Mouse (Mus musculus): ENCODE results near the gene Tpd52l1.
"Not testable (repeated sequence)": the region's sequence is repeated elsewhere in the genome, so short reads cannot be mapped to it uniquely, and the experiment has no call there.

The Tpd52l1 gene

DNA sequence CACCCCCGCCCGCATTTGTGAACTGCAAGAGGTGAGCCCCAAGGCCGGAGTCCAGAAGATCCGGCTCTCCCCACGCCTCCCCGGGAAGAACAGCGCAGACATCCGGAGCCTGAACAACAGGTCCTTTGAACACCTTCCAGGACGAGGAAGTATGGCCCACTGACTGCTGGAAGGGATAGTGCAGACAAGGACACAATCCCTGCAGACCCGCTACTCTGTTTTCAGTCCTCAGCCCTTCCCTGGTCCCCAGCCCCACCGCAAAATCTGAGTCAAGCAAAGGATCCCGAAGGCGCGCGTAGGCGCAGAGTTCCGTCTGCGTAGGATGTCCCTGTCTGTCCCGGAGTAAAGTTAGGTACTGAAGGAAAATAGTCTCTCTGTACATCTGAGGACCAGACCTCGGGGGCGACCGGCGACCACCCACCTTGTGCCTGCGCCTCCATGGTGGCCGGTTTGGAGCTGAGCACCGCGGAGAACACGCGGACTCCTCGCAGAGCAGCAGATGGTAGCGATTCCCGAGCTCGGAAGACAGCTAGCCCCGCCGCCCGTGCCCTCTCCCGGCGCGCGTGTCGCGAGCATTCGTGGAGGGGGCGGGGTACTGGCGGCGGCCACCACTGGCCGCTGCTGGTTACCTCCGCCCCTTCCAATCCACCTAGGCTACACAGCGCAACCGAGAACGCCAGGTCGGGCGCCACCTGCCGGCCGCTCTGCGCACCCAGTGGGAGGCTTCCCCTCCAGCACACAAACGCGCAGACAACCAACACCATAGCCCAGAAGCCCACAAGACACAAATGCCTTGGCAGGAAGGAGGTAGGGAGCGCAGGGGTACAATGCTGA lies at the start of gene Tpd52l1:
TSS of gene Tpd52l1 (minus strand) at position 668 of the 834 bp plus-strand sequence.
- in situ Hi-C loops (cut with MboI, MseI), result loop anchor here (10.0 kb wide), 1 partner anchor 621 kb away; no protein-coding TSS in a partner anchor

DNA sequence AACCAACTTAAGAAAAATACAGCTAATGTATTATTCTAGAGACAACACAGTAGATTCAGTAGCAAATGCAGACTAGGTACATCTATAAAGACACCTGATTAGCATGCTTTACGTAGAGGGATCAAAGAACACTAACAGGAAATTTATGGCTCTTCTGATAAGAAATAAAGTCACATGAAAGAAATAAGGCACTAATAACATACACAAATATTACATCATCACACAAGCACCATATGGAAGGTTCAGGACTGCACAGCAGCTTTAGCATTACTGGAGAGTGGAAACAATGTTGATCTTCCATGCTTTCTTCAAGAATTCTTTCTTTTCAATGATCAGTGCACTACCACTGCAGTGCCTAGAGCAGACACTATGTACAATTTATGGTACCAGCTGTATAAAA lies 48.5 kb upstream of the Tpd52l1 start:
- in situ Hi-C loops (cut with MboI, MseI), result no loop called here

DNA sequence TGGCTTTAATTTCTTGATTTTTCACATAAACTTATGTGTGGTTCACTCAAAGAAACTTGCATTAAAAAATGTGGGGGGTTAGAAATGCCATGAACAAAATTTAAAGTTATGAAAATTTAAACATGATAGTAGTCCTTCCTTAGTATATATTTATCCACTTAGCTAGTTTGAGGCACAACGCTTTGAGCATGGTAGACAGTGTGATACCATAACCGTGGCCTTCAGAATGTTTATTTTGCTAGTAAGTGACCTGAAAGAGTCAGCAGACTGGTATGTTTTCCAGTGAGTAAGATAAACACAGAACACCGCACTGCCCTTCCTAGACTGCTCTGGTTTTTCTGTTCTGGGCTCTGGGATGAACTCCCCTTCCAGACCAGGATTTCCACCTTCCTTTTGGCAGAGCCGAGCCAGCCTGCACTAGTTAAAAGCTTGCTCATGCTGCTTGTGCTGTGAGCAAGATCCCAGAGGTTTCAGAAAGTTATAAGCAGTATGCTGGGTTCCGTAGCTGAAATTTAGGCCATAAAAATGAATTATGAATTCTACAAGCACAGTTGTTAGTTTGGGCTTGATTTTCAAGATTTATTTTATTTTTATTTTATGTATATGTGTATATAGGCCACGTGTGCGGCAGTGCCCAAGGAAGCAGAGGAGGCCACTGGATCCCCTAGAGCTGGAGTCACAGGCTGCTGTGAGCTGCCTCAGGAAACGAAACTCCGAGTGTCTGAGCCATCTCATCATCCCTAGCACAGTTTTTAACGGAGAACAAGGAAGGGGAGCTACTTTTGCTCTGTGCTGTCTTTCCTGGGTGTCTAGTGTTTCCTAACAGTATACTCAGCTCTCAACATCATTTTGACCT lies 21.5 kb upstream of the Tpd52l1 start:
- in situ Hi-C loops (cut with MboI, MseI), result no loop called here

DNA sequence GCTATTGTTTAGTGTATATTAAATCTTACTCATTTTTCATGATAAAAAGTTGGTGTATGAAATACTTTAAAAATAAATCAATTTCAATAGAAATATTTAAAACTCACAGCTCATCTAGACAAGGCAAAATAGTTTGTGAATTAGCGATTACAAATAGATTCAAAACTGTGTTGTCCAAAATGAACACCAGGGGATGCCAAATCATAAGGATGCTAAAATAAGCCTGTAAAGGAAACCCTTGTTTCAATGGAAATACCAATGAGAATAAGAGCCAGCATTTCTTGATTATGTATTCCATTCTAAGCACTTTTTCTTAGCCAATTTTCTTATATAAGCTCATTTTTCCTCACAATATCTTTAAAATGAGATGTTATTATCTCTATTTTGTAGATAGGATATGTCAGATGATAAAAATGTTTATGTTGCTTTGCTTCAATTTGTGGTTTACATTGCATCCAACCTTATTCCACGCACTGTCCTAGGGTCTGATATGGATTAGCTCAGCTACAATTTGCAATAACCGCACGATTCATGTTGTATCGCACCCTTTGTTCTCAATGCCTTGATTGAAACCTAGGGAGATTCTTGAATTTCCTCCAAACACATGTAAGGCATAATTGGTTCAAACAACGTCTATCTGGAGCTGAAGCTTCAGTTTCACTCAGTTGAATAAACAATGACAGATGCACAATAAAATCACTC lies 20.2 kb upstream of the Tpd52l1 start:
- in situ Hi-C loops (cut with MboI, MseI), result no loop called here

DNA sequence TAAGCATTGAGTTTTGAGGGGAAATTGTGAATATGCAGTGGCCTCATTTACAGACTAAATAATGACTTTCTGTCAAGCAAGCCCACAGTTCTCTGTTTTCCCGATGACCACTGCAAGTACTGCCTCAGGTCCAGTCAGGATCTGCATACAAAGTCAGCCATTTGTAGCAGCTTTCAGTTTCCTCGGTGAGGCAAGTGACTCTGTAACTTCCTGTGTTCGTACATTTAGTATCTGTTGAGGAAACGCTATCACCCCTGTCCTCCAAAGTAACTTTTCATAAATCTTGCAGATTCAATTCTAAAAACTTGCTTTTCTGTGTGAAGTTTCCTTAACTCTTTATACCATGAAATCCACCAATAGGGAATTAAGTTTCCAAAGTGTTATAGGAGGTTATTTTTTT lies 19.7 kb upstream of the Tpd52l1 start:
- in situ Hi-C loops (cut with MboI, MseI), result no loop called here

DNA sequence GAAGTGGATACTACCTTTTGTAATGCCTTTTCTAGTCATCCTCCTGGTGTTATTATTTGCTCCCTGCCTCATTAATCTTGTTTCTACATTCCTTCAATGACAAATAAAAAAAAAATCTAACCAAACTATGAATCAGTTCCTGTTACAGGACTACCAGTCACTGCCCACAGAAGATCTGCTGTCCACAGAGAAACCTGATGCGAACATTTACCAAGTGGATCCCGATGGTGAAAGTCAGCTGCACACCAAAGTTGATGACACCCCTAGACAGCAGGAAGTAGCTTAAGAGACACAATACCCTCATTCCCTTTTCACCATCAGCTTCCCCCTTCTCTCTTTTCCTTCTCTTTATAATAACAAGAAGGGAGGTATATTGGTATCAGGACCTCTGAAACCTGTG lies 17.3 kb upstream of the Tpd52l1 start:
- in situ Hi-C loops (cut with MboI, MseI), result no loop called here

DNA sequence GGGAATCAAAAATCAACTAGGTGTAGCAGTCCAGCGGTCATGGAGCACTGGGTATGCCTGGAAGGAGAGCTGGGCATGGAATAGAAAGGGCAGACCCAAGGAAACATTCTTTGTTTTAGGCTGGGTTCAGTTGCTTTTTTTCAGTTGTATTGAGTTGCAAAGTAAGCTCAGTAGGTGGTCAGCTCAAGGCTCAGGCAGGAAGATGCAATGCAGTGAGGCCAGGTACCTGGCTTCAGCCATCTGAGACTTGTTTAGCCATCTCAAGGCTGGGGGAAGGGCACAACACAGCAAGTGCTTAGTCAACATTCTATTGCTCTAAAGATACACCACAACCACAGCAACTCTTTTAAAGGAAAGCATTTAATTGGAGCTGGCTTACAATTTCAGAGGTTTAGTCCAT lies 11.0 kb upstream of the Tpd52l1 start:
- in situ Hi-C loops (cut with MboI, MseI), result no loop called here

DNA sequence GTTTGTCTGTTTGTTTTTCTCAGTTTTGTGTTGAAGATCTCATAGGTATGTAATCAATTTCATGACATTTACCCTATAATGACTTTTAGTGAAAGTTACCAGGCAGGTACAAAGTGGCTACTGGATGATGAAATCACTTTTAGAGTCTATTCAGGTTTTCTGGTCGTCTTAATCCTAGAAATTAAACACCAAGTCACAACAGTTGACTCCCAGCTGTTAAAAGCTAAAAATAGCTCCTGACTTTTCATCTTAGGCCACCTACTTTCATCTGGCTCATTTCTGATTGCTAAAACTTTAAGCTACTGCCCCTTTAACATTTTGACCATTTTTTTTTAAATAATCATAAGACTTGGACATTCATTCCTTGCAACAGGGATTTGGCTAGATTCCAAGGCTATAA lies 1.3 kb upstream of the Tpd52l1 start:
- in situ Hi-C loops (cut with MboI, MseI), result loop anchor here (10.0 kb wide), 1 partner anchor 622 kb away; no protein-coding TSS in a partner anchor

DNA sequence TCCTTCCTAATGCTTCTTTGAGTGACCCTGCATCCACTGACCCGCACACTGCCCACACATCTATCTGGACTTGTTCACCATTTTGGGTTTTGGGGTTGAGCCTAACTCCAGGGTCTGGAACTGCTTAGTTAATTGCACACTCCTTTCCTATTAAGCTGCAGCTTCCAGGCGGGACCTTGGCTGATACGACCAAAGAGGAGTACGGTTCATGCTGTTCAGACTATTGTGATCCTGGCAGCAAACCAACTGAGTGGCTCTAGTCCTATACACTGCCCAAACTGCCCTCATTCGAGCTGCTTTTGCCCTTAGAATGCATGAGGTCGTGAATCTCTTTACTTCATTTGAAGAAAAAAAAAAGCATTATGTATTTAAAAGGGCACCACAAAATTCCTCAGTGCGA lies 1.6 kb downstream of the Tpd52l1 start:
- in situ Hi-C loops (cut with MboI, MseI), result loop anchor here (10.0 kb wide), 1 partner anchor 619 kb away; no protein-coding TSS in a partner anchor

DNA sequence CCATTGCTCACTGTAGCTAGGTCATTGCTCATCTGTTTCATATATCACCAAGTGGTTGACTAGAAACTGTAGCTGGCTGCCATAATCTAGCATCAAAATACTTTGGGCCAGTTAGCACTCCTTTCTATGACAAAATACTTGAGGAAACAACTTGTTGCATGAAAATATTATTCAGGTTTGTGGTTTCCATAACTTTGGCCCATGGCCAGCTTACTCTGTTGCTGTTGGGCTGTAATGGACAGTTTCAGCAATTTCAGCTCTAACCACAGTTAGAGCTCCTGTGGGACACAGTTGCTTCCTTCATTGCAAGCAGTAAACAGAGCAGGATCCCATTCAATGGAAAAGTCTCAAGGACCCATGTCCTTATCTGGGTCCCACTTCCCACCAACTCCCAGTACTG lies 4.3 kb downstream of the Tpd52l1 start:
- in situ Hi-C loops (cut with MboI, MseI), result loop anchor here (10.0 kb wide), 1 partner anchor 617 kb away; no protein-coding TSS in a partner anchor

DNA sequence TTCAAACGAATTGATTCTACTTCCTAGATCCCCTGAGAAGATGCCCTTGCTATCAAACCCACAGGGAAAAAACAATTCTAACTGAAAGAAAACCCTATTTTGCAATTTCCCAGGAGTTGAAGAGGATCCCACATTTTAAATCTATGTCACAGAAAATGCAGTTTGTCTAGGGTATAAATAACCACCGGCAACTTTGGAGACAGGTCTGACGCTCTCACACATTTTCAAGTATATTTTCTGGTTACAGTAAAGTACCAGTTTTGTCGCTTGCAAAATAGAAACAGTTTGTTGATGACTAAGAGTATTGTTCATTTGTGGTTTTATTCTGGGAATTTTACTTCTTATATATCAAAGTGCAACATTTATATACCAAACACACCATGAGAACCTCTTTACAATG lies 9.7 kb downstream of the Tpd52l1 start:
- in situ Hi-C loops (cut with MboI, MseI), result no loop called here

DNA sequence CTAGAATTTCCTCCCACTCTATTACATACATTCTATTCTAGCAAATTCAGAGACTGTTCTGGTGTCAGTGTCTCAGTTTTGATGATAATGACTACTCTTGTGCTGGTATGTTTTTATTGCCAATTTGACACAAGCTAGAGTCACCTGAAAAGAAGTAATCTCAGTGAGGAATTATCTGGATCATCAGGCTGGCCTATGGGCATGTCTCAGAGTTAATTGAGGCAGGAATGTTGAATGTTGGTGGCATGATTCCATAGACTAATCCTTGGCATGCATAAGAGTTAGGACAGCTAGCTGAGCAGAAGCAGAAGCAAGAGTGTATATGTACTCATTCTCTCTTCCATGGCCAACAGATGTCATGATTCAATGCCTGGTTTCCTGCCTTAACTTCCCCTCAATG lies 27.8 kb downstream of the Tpd52l1 start:
- in situ Hi-C loops (cut with MboI, MseI), result no loop called here

DNA sequence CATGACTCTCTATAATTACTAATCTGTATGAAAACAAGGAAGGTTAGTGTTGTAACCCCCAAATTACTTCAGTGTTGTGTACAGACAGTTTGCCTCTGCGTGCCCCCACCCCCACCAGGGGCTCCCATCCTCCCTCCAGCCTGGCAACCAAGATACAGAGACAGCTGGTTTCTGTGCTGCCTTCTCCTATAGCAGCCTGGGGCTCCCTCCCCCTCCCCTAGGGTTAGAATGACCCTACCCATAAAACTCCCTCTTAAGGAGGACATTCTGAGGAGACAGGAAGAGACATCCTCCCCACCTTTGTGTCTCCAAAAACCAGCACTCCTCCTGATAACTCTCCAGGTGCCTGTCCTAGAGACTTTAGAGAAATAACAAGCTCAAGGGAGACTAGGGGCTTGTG lies 52.8 kb downstream of the Tpd52l1 start:
- in situ Hi-C loops (cut with MboI, MseI), result no loop called here

DNA sequence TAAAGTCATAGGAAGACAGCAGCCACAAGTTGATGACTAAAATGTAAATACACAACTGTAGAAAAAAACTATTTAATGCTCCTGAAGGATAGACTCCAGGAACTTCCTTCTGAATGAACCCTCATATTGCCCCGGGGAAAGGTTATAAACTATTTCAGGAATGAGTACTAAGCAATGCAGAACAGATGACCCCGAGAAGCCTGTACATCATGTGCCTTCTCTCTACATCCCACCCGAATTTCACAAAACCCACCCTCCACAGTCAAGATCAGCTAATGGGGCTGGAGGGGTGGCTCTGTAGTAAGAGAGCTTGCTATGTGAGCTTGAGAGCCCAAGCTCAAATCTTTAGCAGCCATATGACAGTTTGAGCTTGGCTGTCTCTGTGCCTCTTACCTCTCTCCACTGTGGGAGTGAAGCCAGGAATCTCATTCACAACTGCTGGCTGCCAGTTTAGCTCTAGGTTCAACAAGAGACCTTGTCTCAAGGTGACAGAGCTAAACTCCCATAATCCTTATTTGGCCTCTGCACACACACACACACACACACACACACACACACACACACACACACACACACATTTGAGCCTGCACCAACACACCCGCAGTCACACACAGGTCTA lies 54.9 kb downstream of the Tpd52l1 start:
- in situ Hi-C loops (cut with MboI, MseI), result no loop called here

DNA sequence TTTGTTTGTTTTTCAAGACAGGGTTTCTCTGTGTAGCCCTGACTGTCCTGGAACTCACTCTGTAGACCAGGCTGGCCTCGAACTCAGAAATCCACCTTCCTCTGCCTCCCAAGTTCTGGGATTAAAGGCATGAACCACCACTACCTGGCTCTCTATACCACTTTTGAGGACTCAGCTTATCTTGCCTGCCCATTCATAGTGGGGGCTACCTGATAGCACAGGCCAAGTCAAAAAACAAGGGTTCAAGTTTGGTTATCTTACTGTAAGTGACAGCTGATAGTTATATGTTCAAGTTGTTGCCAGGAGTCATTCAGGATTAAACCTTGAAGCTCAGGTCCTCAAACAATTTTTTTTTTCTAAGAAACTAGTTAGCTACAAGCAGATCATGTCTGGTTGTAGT lies 57.2 kb downstream of the Tpd52l1 start:
- in situ Hi-C loops (cut with MboI, MseI), result not testable (repeated sequence)

DNA sequence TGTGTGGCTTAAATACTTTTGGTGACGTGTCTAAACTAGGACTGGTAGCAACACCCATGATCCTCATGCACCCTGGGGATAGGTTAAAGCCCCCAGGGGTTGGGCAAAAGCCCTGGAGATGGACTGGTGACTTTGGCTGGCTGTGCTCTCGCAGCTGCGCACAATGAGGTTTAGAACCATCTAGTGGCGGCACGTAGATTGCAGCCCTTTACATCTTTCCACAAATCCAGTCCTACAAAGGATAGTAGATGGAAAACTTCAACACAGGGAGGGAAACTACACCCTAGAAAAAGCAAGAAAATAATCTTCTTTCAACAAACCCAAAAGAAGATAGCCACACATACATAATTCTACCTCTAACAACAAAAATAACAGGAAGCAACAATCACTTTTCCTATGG lies 75.6 kb downstream of the Tpd52l1 start:
- in situ Hi-C loops (cut with MboI, MseI), result not testable (repeated sequence)

DNA sequence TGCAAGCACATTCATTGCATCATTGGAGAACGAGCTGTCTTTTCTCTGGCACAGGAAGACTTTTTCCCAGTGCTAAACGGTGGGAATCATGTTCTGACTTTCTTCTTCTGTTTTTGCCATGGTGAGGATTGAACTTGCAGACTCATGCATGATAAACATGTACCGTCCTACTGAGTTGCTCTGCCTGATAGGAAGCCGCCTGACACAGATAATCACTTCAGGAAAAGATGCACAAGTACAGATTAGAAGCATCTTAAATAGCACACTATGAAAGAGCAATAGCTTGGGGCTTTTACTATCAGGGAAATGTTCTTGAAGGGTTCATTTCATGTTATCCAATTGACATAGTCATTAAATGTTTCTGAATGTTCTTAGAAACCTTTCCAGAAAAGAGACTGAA lies 86.0 kb downstream of the Tpd52l1 start:
- in situ Hi-C loops (cut with MboI, MseI), result no loop called here

DNA sequence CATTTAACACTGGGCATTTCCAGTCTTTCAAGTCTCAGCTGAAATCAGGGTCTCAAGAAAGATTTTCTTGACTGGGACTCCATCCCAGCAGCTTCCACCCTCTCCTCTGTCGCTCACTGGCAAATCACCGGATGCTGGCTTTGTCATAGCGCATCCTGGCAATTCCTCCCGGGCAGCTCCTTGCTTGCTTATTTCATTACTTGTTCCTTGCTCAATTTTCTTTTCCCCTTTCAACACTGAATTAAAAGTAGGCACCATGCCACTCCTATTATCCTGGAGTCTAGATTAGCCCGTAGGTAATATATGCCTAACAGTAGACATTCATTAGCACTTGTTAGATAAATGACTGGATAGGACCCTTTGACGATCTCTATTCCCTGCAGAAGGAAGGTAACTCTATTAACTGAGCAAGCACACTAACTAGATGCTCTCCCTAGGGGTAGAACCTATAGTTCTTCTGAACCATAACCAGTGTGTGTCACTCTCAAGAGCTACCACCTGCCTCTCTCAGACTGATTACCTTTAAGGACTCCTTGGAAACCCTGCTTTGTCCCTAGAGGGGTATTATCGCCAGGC lies 90.8 kb downstream of the Tpd52l1 start:
- in situ Hi-C loops (cut with MboI, MseI), result no loop called here

DNA sequence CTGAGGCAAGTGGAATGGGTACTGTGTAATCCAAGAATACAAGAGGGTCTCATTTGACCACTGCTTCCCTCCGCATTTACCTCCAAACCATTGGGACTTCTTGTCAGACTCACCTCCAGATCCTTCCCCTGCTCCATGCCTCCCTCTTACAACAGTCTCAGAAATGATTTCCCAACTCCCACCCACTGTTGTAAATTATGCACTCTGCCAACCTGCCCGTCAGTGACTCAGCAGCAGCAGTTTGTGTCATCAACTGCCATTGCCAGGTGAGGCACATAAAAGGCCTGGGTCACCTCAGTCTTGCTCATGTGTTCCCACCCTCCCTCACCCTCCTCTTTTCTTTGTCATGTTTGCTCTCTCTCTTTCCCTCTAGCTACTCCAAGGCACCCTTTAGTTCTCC lies 91.6 kb downstream of the Tpd52l1 start:
- in situ Hi-C loops (cut with MboI, MseI), result no loop called here

DNA sequence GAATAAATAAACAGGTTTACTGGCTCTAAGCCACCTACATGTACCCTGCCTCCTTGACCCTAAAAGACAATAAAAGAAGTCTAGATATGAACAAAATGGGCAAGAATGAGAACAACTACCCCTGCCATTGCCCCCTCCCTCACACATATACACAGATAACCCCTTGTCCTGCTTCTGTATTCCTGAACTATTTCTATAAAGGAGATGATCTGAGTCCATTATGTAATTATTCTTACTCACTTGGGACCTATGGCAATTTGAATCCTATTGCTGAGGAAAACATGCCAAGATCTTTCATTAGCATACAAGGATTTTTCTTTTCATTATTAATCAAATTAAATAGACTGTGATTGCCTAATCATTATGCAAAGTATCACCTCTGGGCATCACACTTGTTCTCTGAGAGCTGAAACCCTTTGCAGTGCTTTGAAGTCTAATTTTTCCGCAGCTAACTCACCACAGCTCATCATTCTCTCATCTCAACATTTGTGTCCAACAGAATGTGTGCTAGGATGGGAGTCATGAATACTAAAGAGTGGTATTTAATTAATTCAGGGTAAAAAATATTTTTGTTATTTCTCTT lies 92.8 kb downstream of the Tpd52l1 start:
- in situ Hi-C loops (cut with MboI, MseI), result no loop called here

DNA sequence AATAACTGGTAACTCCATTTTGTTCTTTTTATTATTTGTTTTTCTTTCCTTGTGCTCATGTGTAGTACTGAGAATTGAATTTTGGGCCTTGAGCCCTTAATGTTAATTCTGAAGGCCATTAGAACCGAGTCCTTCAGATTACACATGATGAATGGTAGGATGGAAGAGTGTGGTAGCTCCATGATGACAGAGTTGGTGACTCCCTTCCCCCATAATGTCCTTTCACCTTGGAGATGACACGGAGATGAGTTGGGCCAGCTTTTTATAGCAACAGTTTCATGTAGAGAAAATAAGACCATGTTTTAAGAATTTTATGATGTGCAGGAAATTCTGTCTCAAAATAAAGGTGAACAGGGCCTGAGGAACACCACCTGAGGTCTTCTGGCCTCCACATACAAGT lies 94.7 kb downstream of the Tpd52l1 start:
- in situ Hi-C loops (cut with MboI, MseI), result no loop called here

Measured in T-helper 1 cell (primary cell).